Mouse (Mus musculus): Measurements from ENCODE around the gene Cpt1c. TPM values are rescaled to one million over a fixed set of nuclear protein-coding genes. Genes with fewer than 3 reads are reported as not detected.
"Not testable (repeated sequence)": the region's sequence is repeated elsewhere in the genome, so short reads cannot be mapped to it uniquely, and the experiment has no call there.

Gene Cpt1c
- 47.3 and 54.9 TPM in 2 replicates for polyA plus RNA-seq (2015; fragmentation: Nextera tagmentation; extraction: Ambion mirVana)

GRCm38 (mm10) chr7:44974383-44975116 is at the start of gene Cpt1c:
Gene Cpt1c (minus strand): TSS chr7:44974851.
- Histone ChIP-seq H3K27ac (replicated peaks) (peak within 1 kb of the TSS; percentile 97), H3K4me3 (peak within 1 kb of the TSS; percentile 54), H3K27me3 (no peaks in the 10 kb centered on the region), H3K4me2 (peak within 1 kb of the TSS; percentile 94), H3K9me3 (no peaks in the 10 kb centered on the region), H3K4me1 (replicated peaks) (peaks cover 47% of the 10 kb centered on the region), H3K36me3 (peaks cover 37% of the 10 kb centered on the region), H3K9ac (peak within 1 kb of the TSS; percentile 83)
- ATAC-seq (ENCODE audit: low read depth): peak; percentile 58
- 2% methylated on average over 22 of the region's 22 CpGs for WGBS

- peaks cover 22% of the 10 kb centered on the region for H3K36me3 ChIP-seq
- H3K9ac ChIP-seq; H3K4me3 ChIP-seq; H3K27ac ChIP-seq (replicated peaks); H3K9me3 ChIP-seq; H3K27me3 ChIP-seq; ATAC-seq (ENCODE audit: low read depth); H3K4me2 ChIP-seq: not testable (repeated sequence)
- peaks cover 20% of the 10 kb centered on the region for H3K4me1 ChIP-seq (replicated peaks)
- 74% methylated on average over 5 of the region's 5 CpGs for WGBS
Observed at GRCm38 (mm10) chr7:45023711-45024110, 49.1 kb upstream of the Cpt1c start.

DNA sequence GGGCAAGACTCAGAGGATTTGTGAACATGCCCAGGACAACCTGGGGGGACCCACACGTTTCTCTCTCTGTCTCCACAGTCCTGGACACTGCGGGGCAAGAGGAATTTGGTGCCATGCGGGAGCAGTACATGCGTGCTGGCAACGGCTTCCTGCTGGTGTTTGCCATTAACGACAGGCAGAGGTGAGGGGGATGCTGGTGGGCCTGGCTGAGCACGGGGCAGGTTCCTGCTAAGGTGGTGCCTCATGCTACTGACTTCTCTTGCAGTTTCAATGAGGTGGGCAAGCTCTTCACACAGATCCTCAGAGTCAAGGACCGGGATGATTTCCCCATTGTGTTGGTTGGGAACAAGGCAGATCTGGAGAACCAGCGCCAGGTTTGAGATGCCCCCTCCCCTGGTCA is 45.6 kb upstream of the Cpt1c start:
- H3K4me3 ChIP-seq: no peak overlapping the region
- 82% methylated on average over 9 of the region's 9 CpGs for WGBS
- H3K9me3 ChIP-seq: no peaks in the 10 kb centered on the region
- no peak for ATAC-seq (ENCODE audit: low read depth)
- H3K27ac ChIP-seq (replicated peaks): no peak overlapping the region
- H3K27me3 ChIP-seq: no peaks in the 10 kb centered on the region
- no peaks in the 10 kb centered on the region for H3K36me3 ChIP-seq
- H3K4me2 ChIP-seq: no peak overlapping the region
- no peak overlapping the region for H3K9ac ChIP-seq
- peaks cover 28% of the 10 kb centered on the region for H3K4me1 ChIP-seq (replicated peaks)

- no peaks in the 10 kb centered on the region for H3K27me3 ChIP-seq
- H3K9me3 ChIP-seq: no peaks in the 10 kb centered on the region
- H3K9ac ChIP-seq: 0 out of 2 replicates have a peak overlapping the region, but pooled peaks have one; percentile 73
- no peaks in the 10 kb centered on the region for H3K36me3 ChIP-seq
- no peak overlapping the region; the same call in 1 of the 2 replicates for H3K4me3 ChIP-seq
- peaks cover 38% of the 10 kb centered on the region for H3K4me1 ChIP-seq (replicated peaks)
- H3K4me2 ChIP-seq: peak overlapping the region; percentile 78
- WGBS: 43% methylated on average over 8 of the region's 8 CpGs
- H3K27ac ChIP-seq (replicated peaks): no peak overlapping the region
- ATAC-seq (ENCODE audit: low read depth): no peak
Observed at GRCm38 (mm10) chr7:45019031-45019571, 44.5 kb upstream of the Cpt1c start.

GRCm38 (mm10) chr7:45017242-45018061 is 42.8 kb upstream of the Cpt1c start, which contains the start of gene Rras:
Gene Rras (plus strand): TSS chr7:45017961.
- Histone ChIP-seq H3K27me3 (no peaks in the 10 kb centered on the region), H3K27ac (replicated peaks) (peak within 1 kb of the TSS; percentile 90), H3K4me1 (replicated peaks) (peaks cover 51% of the 10 kb centered on the region), H3K4me2 (peak within 1 kb of the TSS; percentile 78), H3K36me3 (peaks cover 12% of the 10 kb centered on the region), H3K4me3 (peak within 1 kb of the TSS; percentile 80), H3K9ac (peak within 1 kb of the TSS; percentile 73), H3K9me3 (no peaks in the 10 kb centered on the region)
- peak; percentile 79 for ATAC-seq (ENCODE audit: low read depth)
- WGBS: under 1% methylated on average over 36 of the region's 36 CpGs

GRCm38 (mm10) chr7:45016761-45017160 is 42.1 kb upstream of the Cpt1c start:
- ATAC-seq (ENCODE audit: low read depth): no peak
- WGBS: 4% methylated on average over 4 of the region's 4 CpGs
- H3K4me2 ChIP-seq: peak overlapping the region; percentile 78
- no peaks in the 10 kb centered on the region for H3K27me3 ChIP-seq
- peak overlapping the region; percentile 80 for H3K4me3 ChIP-seq
- peaks cover 19% of the 10 kb centered on the region for H3K36me3 ChIP-seq
- H3K4me1 ChIP-seq (replicated peaks): peaks cover 51% of the 10 kb centered on the region
- H3K9ac ChIP-seq: peak overlapping the region; percentile 60
- no peaks in the 10 kb centered on the region for H3K9me3 ChIP-seq
- H3K27ac ChIP-seq (replicated peaks): peak overlapping the region; percentile 90

- Histone ChIP-seq H3K4me1 (replicated peaks) (peaks cover 51% of the 10 kb centered on the region), H3K27me3 (no peaks in the 10 kb centered on the region), H3K9me3 (no peaks in the 10 kb centered on the region), H3K27ac (replicated peaks) (peak within 1 kb of the TSS; percentile 90), H3K4me3 (peak within 1 kb of the TSS; percentile 80), H3K36me3 (peaks cover 25% of the 10 kb centered on the region), H3K4me2 (peak within 1 kb of the TSS; percentile 78), H3K9ac (peak within 1 kb of the TSS; percentile 87)
- ATAC-seq (ENCODE audit: low read depth): peak; percentile 94
- WGBS: under 1% methylated on average over 67 of the region's 69 CpGs
Observed at GRCm38 (mm10) chr7:45015957-45016612, 41.4 kb upstream of the Cpt1c start, which contains the start of gene Scaf1. Gene Scaf1 (minus strand): TSS chr7:45016363.

- peak overlapping the region; percentile 77 for H3K4me2 ChIP-seq
- no peaks in the 10 kb centered on the region for H3K9me3 ChIP-seq
- WGBS: 3% methylated on average over 20 of the region's 20 CpGs
- peak overlapping the region; percentile 83 for H3K27ac ChIP-seq (replicated peaks)
- peaks cover 31% of the 10 kb centered on the region for H3K36me3 ChIP-seq
- peak overlapping the region; percentile 87 for H3K9ac ChIP-seq
- H3K27me3 ChIP-seq: no peaks in the 10 kb centered on the region
- H3K4me1 ChIP-seq (replicated peaks): peaks cover 51% of the 10 kb centered on the region
- ATAC-seq (ENCODE audit: low read depth): no peak
- H3K4me3 ChIP-seq: peak overlapping the region; percentile 80
Observed at GRCm38 (mm10) chr7:45015344-45015956, 40.8 kb upstream of the Cpt1c start.

DNA sequence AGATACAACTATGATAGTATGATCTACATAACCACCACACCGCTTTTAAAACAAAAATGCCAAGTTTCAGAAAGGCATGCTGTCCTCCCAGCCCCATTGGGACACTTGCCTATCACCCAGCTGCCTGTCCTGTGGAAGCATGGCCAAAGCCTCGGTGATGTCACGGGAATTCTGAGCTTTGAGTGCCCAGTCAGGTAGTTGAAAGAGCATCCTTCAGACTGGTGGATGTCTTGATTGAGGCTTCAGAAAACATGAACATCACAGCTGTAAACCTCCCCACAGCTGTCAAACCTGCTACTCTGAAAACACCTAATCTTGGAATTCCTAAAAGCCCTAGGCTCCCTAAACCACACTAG is 39.4 kb upstream of the Cpt1c start:
- no peak overlapping the region for H3K9ac ChIP-seq
- no peaks in the 10 kb centered on the region for H3K9me3 ChIP-seq
- H3K36me3 ChIP-seq: peaks cover 44% of the 10 kb centered on the region
- H3K4me1 ChIP-seq (replicated peaks): peaks cover 50% of the 10 kb centered on the region
- H3K27me3 ChIP-seq: no peaks in the 10 kb centered on the region
- H3K27ac ChIP-seq (replicated peaks): no peak overlapping the region
- 96% methylated on average over 3 of the region's 3 CpGs for WGBS
- H3K4me3 ChIP-seq: no peak overlapping the region
- peak overlapping the region; percentile 77; the same call in 1 of the 2 replicates for H3K4me2 ChIP-seq
- ATAC-seq (ENCODE audit: low read depth): no peak

GRCm38 (mm10) chr7:45013366-45014095 is 38.9 kb upstream of the Cpt1c start:
- H3K36me3 ChIP-seq: peaks cover 50% of the 10 kb centered on the region
- H3K4me2 ChIP-seq: no peak overlapping the region

DNA sequence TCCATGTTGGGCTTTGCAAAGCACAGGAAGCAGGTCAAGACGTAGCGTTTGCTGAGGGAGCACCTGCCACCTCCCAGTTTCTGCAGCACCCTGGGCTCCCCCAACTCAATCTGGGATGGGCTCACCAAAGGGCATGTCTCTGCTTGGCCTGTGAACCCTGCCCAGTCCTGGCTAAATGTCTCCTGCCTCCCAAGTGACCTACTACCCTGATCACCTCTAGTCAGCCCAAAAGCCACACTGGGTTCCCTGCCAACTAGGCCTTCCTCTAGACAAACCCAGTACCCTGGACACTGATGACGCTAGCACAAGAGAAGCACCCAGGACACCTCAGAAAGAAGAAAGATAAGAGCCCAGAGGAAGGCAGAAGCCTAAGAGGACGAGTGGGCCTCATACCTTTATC is 38.2 kb upstream of the Cpt1c start:
- H3K4me1 ChIP-seq (replicated peaks): peaks cover 39% of the 10 kb centered on the region
- 91% methylated on average over 4 of the region's 4 CpGs for WGBS
- no peak overlapping the region for H3K4me3 ChIP-seq
- H3K27ac ChIP-seq (replicated peaks): no peak overlapping the region
- H3K9ac ChIP-seq: no peak overlapping the region
- no peak overlapping the region for H3K4me2 ChIP-seq
- H3K36me3 ChIP-seq: peaks cover 57% of the 10 kb centered on the region
- H3K27me3 ChIP-seq: no peaks in the 10 kb centered on the region
- no peak for ATAC-seq (ENCODE audit: low read depth)
- no peaks in the 10 kb centered on the region for H3K9me3 ChIP-seq

More at GRCm38 (mm10) chr7:45013366-45014095, 38.9 kb upstream of the Cpt1c start:
- no peak for ATAC-seq (ENCODE audit: low read depth)
- H3K27me3 ChIP-seq: no peaks in the 10 kb centered on the region
- no peak overlapping the region for H3K27ac ChIP-seq (replicated peaks)
- WGBS: 94% methylated on average over 16 of the region's 16 CpGs
- peaks cover 45% of the 10 kb centered on the region for H3K4me1 ChIP-seq (replicated peaks)
- H3K9ac ChIP-seq: no peak overlapping the region
- no peak overlapping the region for H3K4me3 ChIP-seq
- no peaks in the 10 kb centered on the region for H3K9me3 ChIP-seq
